Mouse (Mus musculus): ENCODE data around the gene Cyp2w1. TPM values are rescaled to one million over a fixed set of nuclear protein-coding genes. Genes with fewer than 3 reads are reported as not detected.

Cyp2w1 gene
- polyA plus RNA-seq, 1 experiment from 2014 or later, result not detected

- Histone ChIP-seq H3K9ac (no peak overlapping the region), H3K27me3 (replicated peaks) (no peaks in the 10 kb centered on the region; the same call in 1 of the 2 replicates), H3K27ac (ENCODE audit: poor library complexity, severe bottlenecking) (no peak overlapping the region), H3K4me1 (replicated peaks) (peaks cover 30% of the 10 kb centered on the region), H3K4me3 (no peak overlapping the region), H3K36me3 (no peaks in the 10 kb centered on the region), H3K9me3 (replicated peaks) (no peaks in the 10 kb centered on the region), H3K4me2 (no peak overlapping the region)
- WGBS, result 76% methylated on average over 1 of the region's 1 CpGs
- ATAC-seq (ENCODE audit: insufficient number of reproducible peaks, low FRiP score), result no peak
These were observed 13.4 kb downstream of the Cyp2w1 start for GRCm38 (mm10) chr5:139365827-139366226.

- no peak overlapping the region for H3K4me3 ChIP-seq
- H3K9me3 ChIP-seq (replicated peaks), result no peaks in the 10 kb centered on the region
- 75% methylated on average over 11 of the region's 11 CpGs for WGBS
- no peak for ATAC-seq (ENCODE audit: insufficient number of reproducible peaks, low FRiP score)
- no peaks in the 10 kb centered on the region; the same call in 1 of the 2 replicates for H3K27me3 ChIP-seq (replicated peaks)
- H3K27ac ChIP-seq (ENCODE audit: poor library complexity, severe bottlenecking), result no peak overlapping the region
- no peaks in the 10 kb centered on the region for H3K36me3 ChIP-seq
- no peak overlapping the region for H3K9ac ChIP-seq
- H3K4me1 ChIP-seq (replicated peaks), result peaks cover 36% of the 10 kb centered on the region
- no peak overlapping the region for H3K4me2 ChIP-seq
These were observed 14.1 kb downstream of the Cyp2w1 start for GRCm38 (mm10) chr5:139366484-139366883.

- WGBS, result 90% methylated on average over 4 of the region's 4 CpGs
These were observed 15.6 kb downstream of the Cyp2w1 start for GRCm38 (mm10) chr5:139367884-139368458.

GRCm38 (mm10) chr5:139368638-139369320 lies 16.4 kb downstream of the Cyp2w1 start:
- H3K27me3 ChIP-seq (replicated peaks), result no peaks in the 10 kb centered on the region; the same call in 1 of the 2 replicates
- no peak overlapping the region for H3K4me2 ChIP-seq
- no peak overlapping the region for H3K9ac ChIP-seq
- peaks cover 48% of the 10 kb centered on the region for H3K4me1 ChIP-seq (replicated peaks)
- WGBS, result 84% methylated on average over 11 of the region's 11 CpGs
- H3K4me3 ChIP-seq, result no peak overlapping the region
- H3K9me3 ChIP-seq (replicated peaks), result no peaks in the 10 kb centered on the region
- no peak for ATAC-seq (ENCODE audit: insufficient number of reproducible peaks, low FRiP score)
- no peaks in the 10 kb centered on the region for H3K36me3 ChIP-seq
- H3K27ac ChIP-seq (ENCODE audit: poor library complexity, severe bottlenecking), result no peak overlapping the region

More at GRCm38 (mm10) chr5:139367884-139368458, 15.6 kb downstream of the Cyp2w1 start:
- H3K9ac ChIP-seq, result no peak overlapping the region
- H3K27me3 ChIP-seq (replicated peaks), result no peaks in the 10 kb centered on the region; the same call in 1 of the 2 replicates
- no peak overlapping the region for H3K27ac ChIP-seq (ENCODE audit: poor library complexity, severe bottlenecking)
- no peak overlapping the region for H3K4me3 ChIP-seq
- no peaks in the 10 kb centered on the region for H3K9me3 ChIP-seq (replicated peaks)
- H3K36me3 ChIP-seq, result no peaks in the 10 kb centered on the region
- peaks cover 44% of the 10 kb centered on the region for H3K4me1 ChIP-seq (replicated peaks)
- no peak overlapping the region for H3K4me2 ChIP-seq
- no peak for ATAC-seq (ENCODE audit: insufficient number of reproducible peaks, low FRiP score)

GRCm38 (mm10) chr5:139370336-139370735 lies 17.9 kb downstream of the Cyp2w1 start:
- 55% methylated on average over 6 of the region's 6 CpGs for WGBS
- Histone ChIP-seq H3K4me1 (replicated peaks) (peaks cover 38% of the 10 kb centered on the region), H3K4me3 (no peak overlapping the region)

GRCm38 (mm10) chr5:139371118-139371517 lies 18.7 kb downstream of the Cyp2w1 start:
- ATAC-seq (ENCODE audit: insufficient number of reproducible peaks, low FRiP score), result no peak
- H3K4me2 ChIP-seq, result peak overlapping the region; percentile 83
- 64% methylated on average over 5 of the region's 5 CpGs for WGBS
- peaks cover 43% of the 10 kb centered on the region for H3K4me1 ChIP-seq (replicated peaks)
- H3K27ac ChIP-seq (ENCODE audit: poor library complexity, severe bottlenecking), result peak overlapping the region; percentile 23; the same call in 1 of the 2 replicates
- peak overlapping the region; percentile 85; the same call in 1 of the 2 replicates for H3K9ac ChIP-seq
- no peaks in the 10 kb centered on the region for H3K36me3 ChIP-seq
- peak overlapping the region; percentile 8; the same call in 1 of the 2 replicates for H3K4me3 ChIP-seq
- H3K27me3 ChIP-seq (replicated peaks), result no peaks in the 10 kb centered on the region
- no peaks in the 10 kb centered on the region for H3K9me3 ChIP-seq (replicated peaks)

More at GRCm38 (mm10) chr5:139370336-139370735, 17.9 kb downstream of the Cyp2w1 start:
- Histone ChIP-seq H3K4me2 (peak overlapping the region; percentile 83), H3K27ac (ENCODE audit: poor library complexity, severe bottlenecking) (peak overlapping the region; percentile 23; the same call in 1 of the 2 replicates), H3K36me3 (no peaks in the 10 kb centered on the region), H3K27me3 (replicated peaks) (no peaks in the 10 kb centered on the region), H3K9ac (peak overlapping the region; percentile 85; the same call in 1 of the 2 replicates), H3K9me3 (replicated peaks) (no peaks in the 10 kb centered on the region)
- no peak for ATAC-seq (ENCODE audit: insufficient number of reproducible peaks, low FRiP score)

- Histone ChIP-seq H3K4me3 (peak overlapping the region; percentile 62), H3K4me1 (replicated peaks) (peaks cover 49% of the 10 kb centered on the region), H3K4me2 (peak overlapping the region; percentile 83), H3K27me3 (replicated peaks) (no peaks in the 10 kb centered on the region), H3K9me3 (replicated peaks) (no peaks in the 10 kb centered on the region), H3K36me3 (no peaks in the 10 kb centered on the region), H3K9ac (peak overlapping the region; percentile 85), H3K27ac (ENCODE audit: poor library complexity, severe bottlenecking) (peak overlapping the region; percentile 82)
- 2% methylated on average over 36 of the region's 39 CpGs for WGBS
- peak; percentile 96 for ATAC-seq (ENCODE audit: insufficient number of reproducible peaks, low FRiP score)
These were observed 19.4 kb downstream of the Cyp2w1 start for GRCm38 (mm10) chr5:139371631-139372401.

GRCm38 (mm10) chr5:139373126-139373525 lies 20.7 kb downstream of the Cyp2w1 start:
- H3K4me1 ChIP-seq (replicated peaks), result peaks cover 62% of the 10 kb centered on the region
- H3K27ac ChIP-seq (ENCODE audit: poor library complexity, severe bottlenecking), result peak overlapping the region; percentile 9; the same call in 1 of the 2 replicates
- H3K36me3 ChIP-seq, result no peaks in the 10 kb centered on the region
- no peaks in the 10 kb centered on the region for H3K9me3 ChIP-seq (replicated peaks)
- 88% methylated on average over 3 of the region's 3 CpGs for WGBS
- ATAC-seq (ENCODE audit: insufficient number of reproducible peaks, low FRiP score), result no peak
- no peak overlapping the region for H3K4me3 ChIP-seq
- H3K4me2 ChIP-seq, result no peak overlapping the region
- H3K27me3 ChIP-seq (replicated peaks), result no peaks in the 10 kb centered on the region
- H3K9ac ChIP-seq, result no peak overlapping the region

GRCm38 (mm10) chr5:139373889-139374444 lies 21.6 kb downstream of the Cyp2w1 start:
- Histone ChIP-seq H3K27ac (ENCODE audit: poor library complexity, severe bottlenecking) (no peak overlapping the region), H3K27me3 (replicated peaks) (no peaks in the 10 kb centered on the region), H3K9me3 (replicated peaks) (no peaks in the 10 kb centered on the region), H3K4me1 (replicated peaks) (peaks cover 71% of the 10 kb centered on the region), H3K4me3 (no peak overlapping the region), H3K9ac (no peak overlapping the region), H3K4me2 (no peak overlapping the region), H3K36me3 (no peaks in the 10 kb centered on the region)
- 72% methylated on average over 6 of the region's 6 CpGs for WGBS
- no peak for ATAC-seq (ENCODE audit: insufficient number of reproducible peaks, low FRiP score)

- WGBS, result 87% methylated on average over 2 of the region's 2 CpGs
- peaks cover 76% of the 10 kb centered on the region for H3K4me1 ChIP-seq (replicated peaks)
- ATAC-seq (ENCODE audit: insufficient number of reproducible peaks, low FRiP score), result no peak
These were observed 22.4 kb downstream of the Cyp2w1 start for GRCm38 (mm10) chr5:139374841-139375240.

More at GRCm38 (mm10) chr5:139374841-139375240, 22.4 kb downstream of the Cyp2w1 start:
- Histone ChIP-seq H3K9me3 (replicated peaks) (no peaks in the 10 kb centered on the region), H3K4me2 (no peak overlapping the region), H3K27ac (ENCODE audit: poor library complexity, severe bottlenecking) (no peak overlapping the region), H3K4me3 (no peak overlapping the region), H3K36me3 (no peaks in the 10 kb centered on the region), H3K9ac (no peak overlapping the region), H3K27me3 (replicated peaks) (no peaks in the 10 kb centered on the region)

Data from heart, embryonic 12.5 days (tissue).